Mouse (Mus musculus): Measurements from ENCODE around the gene Ankrd53.
A peak's percentile ranks its signal among the peaks of the same experiment; 100 is the strongest.
"Not testable (repeated sequence)": the region's sequence is repeated elsewhere in the genome, so short reads cannot be mapped to it uniquely, and the experiment has no call there.

Gene Ankrd53

GRCm38 (mm10) chr6:83766982-83767381, 4.5 kb downstream of the Ankrd53 start:
- no peak for DNase-seq (ENCODE audit: low read depth, low spot score)

GRCm38 (mm10) chr6:83768485-83768884, 6.0 kb downstream of the Ankrd53 start:
- no peak for DNase-seq (ENCODE audit: low read depth, low spot score)

GRCm38 (mm10) chr6:83774126-83774525, 11.7 kb downstream of the Ankrd53 start:
- no peak for DNase-seq (ENCODE audit: low read depth, low spot score)

GRCm38 (mm10) chr6:83774781-83775563, 12.5 kb downstream of the Ankrd53 start:
- no peak for DNase-seq (ENCODE audit: low read depth, low spot score)

GRCm38 (mm10) chr6:83775638-83776293, 13.3 kb downstream of the Ankrd53 start, which contains the start of gene Tex261:
Gene Tex261, minus strand, starts transcription at chr6:83775813.
- peak; percentile 81 for DNase-seq (ENCODE audit: low read depth, low spot score)

- DNase-seq (ENCODE audit: low read depth, low spot score), result no peak
These were observed 15.9 kb downstream of the Ankrd53 start for GRCm38 (mm10) chr6:83778306-83778705.

GRCm38 (mm10) chr6:83779026-83779425, 16.6 kb downstream of the Ankrd53 start:
- DNase-seq (ENCODE audit: low read depth, low spot score), result no peak

- no peak for DNase-seq (ENCODE audit: low read depth, low spot score)
These were observed 24.0 kb downstream of the Ankrd53 start for GRCm38 (mm10) chr6:83786426-83786825.

- no peak for DNase-seq (ENCODE audit: low read depth, low spot score)
These were observed 26.1 kb downstream of the Ankrd53 start for GRCm38 (mm10) chr6:83788554-83788953.

- DNase-seq (ENCODE audit: low read depth, low spot score), result not testable (repeated sequence)
These were observed 28.1 kb downstream of the Ankrd53 start for GRCm38 (mm10) chr6:83790533-83790932.

- DNase-seq (ENCODE audit: low read depth, low spot score), result no peak
These were observed 28.9 kb downstream of the Ankrd53 start for GRCm38 (mm10) chr6:83791251-83791890.

- DNase-seq (ENCODE audit: low read depth, low spot score), result peak; percentile 87
These were observed 32.4 kb downstream of the Ankrd53 start, which contains the start of gene Nagk for GRCm38 (mm10) chr6:83794760-83795296. Gene Nagk, plus strand, starts transcription at chr6:83794982.

GRCm38 (mm10) chr6:83795492-83795900, 33.1 kb downstream of the Ankrd53 start:
- peak; percentile 43 for DNase-seq (ENCODE audit: low read depth, low spot score)

- no peak for DNase-seq (ENCODE audit: low read depth, low spot score)
These were observed 34.2 kb downstream of the Ankrd53 start for GRCm38 (mm10) chr6:83796686-83797085.

GRCm38 (mm10) chr6:83802033-83802432, 39.6 kb downstream of the Ankrd53 start:
- DNase-seq (ENCODE audit: low read depth, low spot score), result no peak

GRCm38 (mm10) chr6:83802846-83803245, 40.4 kb downstream of the Ankrd53 start:
- DNase-seq (ENCODE audit: low read depth, low spot score), result no peak

GRCm38 (mm10) chr6:83815801-83816200, 53.4 kb downstream of the Ankrd53 start:
- DNase-seq (ENCODE audit: low read depth, low spot score), result no peak

Data from brain, embryonic 18.5 days (tissue).